Mouse (Mus musculus) monocyte, adult 2 months (primary cell): Measurements from ENCODE around the gene Trmt13.

Experiments
- DNase-seq, 2 experiments: peaks; one replicate each; pipeline ENCODE4 v3.0.0; 2022; ENCODE audit warnings: low spot score in 2 of 2, low read depth in 1 of 2

The Trmt13 gene

GRCm38 (mm10) chr3:116551362-116551761, 63.0 kb downstream of the Trmt13 start:
- no peak for DNase-seq

DNA sequence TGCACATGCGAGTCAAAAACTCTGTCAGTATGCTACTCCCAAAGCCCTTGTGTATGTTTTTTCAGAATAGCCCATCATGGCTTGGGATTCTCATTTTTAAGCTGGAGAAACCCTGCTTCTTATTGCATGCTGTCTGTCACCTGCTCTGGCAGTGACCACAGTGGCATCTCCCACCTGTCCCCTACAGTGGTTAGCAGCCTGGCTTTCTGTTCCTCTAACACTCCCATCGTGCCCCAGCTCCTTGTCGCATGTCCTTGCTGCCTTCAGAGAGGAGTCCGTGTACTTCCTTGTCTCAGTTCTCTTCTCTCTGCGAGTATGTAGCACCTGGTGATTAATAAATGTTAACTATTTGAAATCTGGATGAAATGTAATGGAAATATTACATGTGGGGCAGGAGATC, 67.0 kb downstream of the Trmt13 start:
- no peak for DNase-seq

- DNase-seq = no peak
These were observed 71.9 kb downstream of the Trmt13 start for GRCm38 (mm10) chr3:116542532-116542931.

DNA sequence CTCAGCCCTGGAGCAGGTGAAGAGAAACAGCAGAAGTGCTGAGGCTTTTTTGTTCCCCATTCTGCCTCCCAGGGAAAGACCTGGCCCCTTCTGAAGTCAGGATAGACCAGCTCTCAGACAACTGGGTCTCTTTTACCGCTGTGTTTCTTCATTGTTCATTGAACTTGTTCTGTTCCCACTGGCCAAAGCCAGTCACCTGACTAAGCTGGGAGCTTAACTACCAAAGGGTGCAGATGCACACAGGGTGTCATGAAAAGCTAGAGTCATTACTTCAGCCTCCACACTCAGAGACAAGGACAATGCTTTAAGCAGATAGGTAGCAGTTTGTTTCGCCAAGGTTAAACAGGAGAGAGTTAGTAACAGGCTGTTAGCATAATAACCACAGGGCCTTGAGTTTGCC, 72.3 kb downstream of the Trmt13 start:
- no peak for DNase-seq

GRCm38 (mm10) chr3:116537200-116537573, 77.2 kb downstream of the Trmt13 start:
- DNase-seq = no peak

GRCm38 (mm10) chr3:116536428-116537199, 77.8 kb downstream of the Trmt13 start:
- no peak for DNase-seq
